Mouse (Mus musculus): ENCODE data around the gene Ncam1.
A peak's percentile ranks its signal among the peaks of the same experiment; 100 is the strongest.

Gene Ncam1

GRCm38 (mm10) chr9:49493979-49494649 lies 304.6 kb downstream of the Ncam1 start:
- DNase-seq: peak; percentile 73

- DNase-seq: no peak
Observed at GRCm38 (mm10) chr9:49490609-49491008, 308.1 kb downstream of the Ncam1 start.

DNA sequence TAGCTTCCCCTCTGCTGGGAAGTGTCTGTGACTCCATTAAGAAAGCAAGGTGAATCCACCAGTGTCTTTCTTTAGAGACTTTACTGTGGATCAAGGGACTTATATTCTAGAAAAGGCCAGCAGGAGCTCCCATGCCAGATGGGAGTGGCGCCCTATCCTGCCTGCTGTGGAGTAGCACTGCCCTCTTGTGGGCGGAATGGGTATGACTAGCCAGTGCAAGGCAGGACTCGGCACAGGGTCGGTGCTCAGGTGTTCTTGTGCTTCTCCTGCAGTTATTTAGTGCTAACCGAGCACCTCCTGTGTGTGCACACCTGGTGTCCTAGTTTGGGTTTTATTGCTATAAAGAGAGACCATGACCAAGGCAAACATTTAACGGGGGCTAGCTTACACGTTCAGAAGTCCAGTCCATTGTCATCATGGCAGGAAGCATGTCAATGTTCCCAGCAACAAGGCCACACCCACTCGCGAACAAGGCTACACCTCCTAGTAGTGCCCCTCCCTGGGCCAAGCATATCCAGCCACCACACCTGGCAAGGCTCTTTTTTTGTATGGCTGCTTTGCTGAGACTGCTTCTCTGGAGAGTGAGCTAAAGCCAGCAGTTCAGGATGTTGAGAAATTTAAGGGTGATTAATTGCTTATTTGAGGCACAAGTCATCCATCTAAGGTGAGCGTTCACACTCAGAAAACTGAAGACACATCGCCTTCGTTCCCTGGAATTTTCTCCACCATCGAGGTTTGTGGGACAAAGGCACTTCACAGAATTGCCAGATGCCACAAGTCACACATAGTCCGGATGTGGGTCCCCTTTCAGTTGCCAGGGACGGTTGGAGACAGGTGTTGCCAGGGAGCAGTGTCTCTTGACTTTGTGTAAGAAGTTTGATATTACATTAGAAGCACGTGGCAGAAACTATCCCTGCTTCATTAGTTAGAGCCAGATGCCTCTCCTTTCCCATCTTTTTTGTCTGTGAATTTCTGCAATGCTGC lies 309.5 kb downstream of the Ncam1 start:
- peak; percentile 86 for DNase-seq

GRCm38 (mm10) chr9:49488258-49488657 lies 310.5 kb downstream of the Ncam1 start:
- no peak for DNase-seq

DNA sequence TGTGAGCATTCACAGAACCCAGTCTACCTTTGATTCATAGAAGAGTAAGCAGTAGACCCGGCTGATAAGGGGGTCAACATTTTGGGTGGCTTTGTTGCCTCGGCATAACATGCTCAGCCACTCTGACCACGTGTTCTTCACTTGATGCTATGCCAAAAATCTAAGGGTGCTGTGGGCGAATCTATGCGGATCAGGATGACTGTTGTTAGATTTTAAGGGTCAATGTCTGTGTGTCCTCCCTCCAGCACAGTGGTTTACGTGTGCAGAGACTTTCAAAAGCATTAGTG lies 311.1 kb downstream of the Ncam1 start:
- no peak for DNase-seq

GRCm38 (mm10) chr9:49486805-49487656 lies 311.7 kb downstream of the Ncam1 start:
- DNase-seq: no peak

DNA sequence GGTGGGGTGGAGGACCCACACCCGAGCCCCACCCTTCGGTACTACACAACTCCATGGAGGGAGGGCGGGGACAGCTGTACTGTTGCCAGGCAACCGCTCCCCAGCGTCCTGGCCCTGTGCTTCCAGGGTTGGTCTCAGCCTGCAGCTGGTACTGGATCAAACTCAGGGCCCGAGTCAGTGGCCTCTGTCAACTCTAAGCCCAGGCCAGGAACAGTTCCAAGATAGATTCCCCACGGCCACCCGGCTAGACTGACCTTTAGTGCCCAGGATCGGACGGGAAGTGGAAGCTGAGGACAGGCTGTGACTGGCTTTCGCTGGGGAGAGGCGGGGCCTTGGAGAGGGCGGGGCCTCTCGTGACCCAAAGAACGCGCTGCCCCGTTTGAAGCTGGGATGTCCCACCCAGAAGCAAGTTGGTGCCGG lies 312.8 kb downstream of the Ncam1 start, which contains the start of gene Ttc12:
Gene Ttc12 (minus strand): TSS at position 334 of the 420 bp plus-strand sequence.
- DNase-seq: peak; percentile 92

DNA sequence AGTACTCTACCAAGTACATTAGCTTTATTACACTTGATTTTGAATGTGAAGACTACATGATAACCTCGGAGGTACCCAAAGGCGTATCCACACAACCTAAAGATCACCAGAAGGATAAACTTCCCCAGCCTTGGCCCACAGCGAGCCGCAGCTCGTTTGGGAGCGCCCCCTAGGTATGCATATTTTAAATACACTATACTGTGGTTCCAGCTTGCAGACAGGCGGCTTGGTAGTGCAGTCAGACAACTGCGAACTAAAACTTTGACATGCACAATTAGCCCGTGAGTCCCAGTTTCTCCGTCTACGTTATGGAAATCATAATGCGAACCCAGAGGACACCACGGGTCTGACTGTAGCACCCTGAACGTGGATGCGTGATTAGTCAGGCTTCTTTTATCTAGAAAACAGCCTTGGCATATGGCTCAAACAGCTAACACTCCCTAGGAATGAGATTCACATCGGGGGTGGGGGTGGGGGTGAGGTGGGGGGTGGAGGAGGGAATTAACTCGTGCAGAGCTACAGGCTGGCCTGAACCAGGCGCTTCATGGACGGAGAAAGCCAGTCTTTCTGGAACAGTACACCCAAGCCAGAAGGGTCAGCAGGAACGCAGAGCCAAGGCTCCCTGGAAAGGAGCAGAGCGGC lies 313.4 kb downstream of the Ncam1 start:
- peak; percentile 58 for DNase-seq

DNA sequence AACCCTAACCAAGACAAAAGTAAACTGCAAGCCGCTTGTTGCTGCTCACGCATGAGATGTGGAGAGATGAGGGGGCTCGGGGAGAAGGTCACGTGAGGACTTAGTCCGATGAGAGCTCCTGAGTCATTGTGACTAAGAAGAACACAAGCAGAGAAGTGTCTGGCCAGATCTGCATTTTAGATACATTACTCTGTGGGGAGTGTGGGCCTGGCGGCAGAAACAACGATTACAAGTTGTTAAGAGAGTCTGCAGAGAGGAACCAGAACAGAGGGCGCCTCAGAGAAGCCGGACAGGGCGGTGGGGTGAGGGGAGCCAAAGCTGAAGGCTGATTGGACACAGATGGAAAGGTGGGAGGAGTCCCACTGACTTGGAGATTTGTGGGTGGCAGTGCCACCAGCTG lies 315.4 kb downstream of the Ncam1 start:
- no peak for DNase-seq

- DNase-seq: no peak
Observed at GRCm38 (mm10) chr9:49472126-49472525, 326.6 kb downstream of the Ncam1 start.

DNA sequence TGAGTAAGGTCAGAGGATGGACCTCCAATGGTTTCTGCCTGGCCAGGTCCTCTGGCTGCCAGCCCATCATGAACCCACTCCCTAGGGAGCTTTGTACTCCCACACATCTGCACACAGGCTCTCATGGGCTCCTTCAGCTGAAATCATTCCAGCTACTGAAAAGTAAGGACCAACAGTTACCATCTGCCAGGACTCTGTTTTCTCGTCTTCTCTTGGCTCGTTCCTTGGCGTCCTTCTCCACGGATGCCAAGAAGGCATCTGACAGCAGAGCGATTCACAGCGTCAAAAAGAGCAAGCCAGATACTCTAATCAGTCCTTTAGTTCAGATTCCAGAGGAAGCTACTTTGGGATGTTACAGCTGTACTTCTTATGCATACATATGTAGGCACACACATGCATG lies 327.8 kb downstream of the Ncam1 start:
- no peak for DNase-seq

GRCm38 (mm10) chr9:49470006-49470405 lies 328.7 kb downstream of the Ncam1 start:
- no peak for DNase-seq

DNA sequence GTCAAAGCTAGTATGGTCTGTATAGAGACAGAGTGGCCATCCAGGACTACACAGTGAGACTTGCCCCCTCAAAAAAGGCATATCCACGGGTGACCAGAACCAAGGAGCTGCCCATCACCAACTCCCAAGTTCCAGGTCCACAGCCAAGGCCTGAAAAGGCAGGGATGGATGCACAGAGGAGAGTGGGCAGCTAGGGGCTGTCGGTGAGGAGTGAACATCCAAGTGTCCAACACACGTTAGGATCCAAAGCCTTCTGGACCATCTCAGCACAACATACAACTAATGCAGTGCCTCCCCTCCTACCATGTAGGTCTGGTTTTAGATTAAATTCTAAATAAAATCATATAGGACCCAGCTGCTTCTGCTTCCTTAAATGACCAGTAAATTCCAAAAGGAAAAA lies 342.6 kb downstream of the Ncam1 start:
- DNase-seq: no peak

GRCm38 (mm10) chr9:49452396-49452795 lies 346.3 kb downstream of the Ncam1 start:
- DNase-seq: no peak

All from kidney, adult 9 months (tissue).